Mouse (Mus musculus) left cerebral cortex, adult 8-10 months (tissue): ENCODE data around the gene Prr12. TPM values are rescaled to one million over a fixed set of nuclear protein-coding genes. Genes with fewer than 3 reads are reported as not detected.
"Not testable (repeated sequence)": the region's sequence is repeated elsewhere in the genome, so short reads cannot be mapped to it uniquely, and the experiment has no call there.

Experiments used
- DNase-seq, 2 experiments: peaks; one replicate each; pipeline ENCODE4 v3.0.0; 2022; ENCODE audit warnings: low spot score in 2 of 2
- total RNA-seq, 4 experiments: library from RNA; stranded (reverse); gene quantifications; 2 replicates each; pipeline ENCODE4 v1.2.4; 2022

The Prr12 gene
- total RNA-seq, 4 experiments from 2014 or later = 68.5 to 73.4 (median 71.5) TPM

DNA sequence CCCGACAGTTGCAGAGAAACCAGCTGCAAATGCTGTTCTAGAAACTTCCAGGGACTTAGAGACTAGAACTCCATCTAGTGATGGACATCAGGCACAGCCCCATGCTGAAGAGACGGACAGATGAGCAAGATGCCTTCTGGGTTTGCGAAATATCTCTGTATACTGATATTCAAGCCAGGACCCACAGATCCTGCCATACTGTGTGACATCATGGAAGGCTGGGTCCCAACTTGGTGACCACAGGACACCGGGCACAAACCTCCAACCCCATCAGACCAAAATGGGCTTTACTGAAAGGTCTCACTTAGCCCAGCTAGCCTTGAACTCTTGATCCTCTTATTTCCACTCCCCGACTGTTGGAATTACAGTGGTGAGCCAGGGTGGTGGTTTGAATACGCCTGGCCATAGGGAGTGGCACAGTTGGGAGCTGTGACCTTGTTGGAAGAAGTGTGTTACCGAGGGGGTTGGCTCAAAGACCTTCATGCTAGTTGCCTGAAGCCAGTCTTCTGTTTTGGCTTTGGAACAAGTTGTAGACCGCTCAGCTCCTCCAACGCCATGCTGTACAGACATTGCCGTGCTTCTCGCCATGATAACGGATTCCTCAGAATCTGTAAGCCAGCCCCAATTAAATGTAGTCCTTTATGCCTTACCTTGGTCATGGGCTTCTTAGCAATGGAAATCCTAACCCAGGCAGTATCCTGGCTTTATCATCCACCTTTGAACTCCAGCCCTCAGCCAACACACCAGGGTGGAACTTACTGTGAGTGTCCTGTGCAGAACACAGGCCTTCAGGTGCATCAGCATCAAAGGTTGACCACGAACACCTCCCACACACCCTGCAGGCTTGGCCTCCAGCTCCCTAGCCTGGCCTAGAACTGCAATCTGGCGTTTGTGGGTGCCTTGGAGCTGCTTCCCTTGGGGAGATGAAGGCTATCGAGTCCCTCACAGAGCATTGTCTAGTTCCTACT is 28.1 kb downstream of the Prr12 start:
- no peak for DNase-seq

DNA sequence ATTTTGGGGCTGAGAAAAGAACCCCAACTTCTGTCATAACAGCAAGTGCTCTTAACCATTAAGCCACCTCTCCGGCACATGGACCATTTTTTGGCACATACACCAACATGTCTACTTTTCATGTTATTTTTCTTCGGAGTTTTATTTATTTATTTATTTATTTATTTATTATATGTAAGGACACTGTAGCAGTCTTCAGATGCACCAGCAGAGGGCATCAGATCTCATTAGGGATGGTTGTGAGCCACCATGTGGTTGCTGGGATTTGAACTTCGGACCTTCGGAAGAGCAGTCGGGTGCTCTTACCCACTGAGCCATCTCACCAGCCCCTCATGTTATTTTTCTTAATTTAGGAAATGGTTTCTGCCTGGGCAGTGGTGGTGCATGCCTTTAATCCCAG is 29.0 kb downstream of the Prr12 start:
- DNase-seq = not testable (repeated sequence)

- DNase-seq = no peak
Observed at GRCm38 (mm10) chr7:45020225-45020624, 32.5 kb downstream of the Prr12 start.

DNA sequence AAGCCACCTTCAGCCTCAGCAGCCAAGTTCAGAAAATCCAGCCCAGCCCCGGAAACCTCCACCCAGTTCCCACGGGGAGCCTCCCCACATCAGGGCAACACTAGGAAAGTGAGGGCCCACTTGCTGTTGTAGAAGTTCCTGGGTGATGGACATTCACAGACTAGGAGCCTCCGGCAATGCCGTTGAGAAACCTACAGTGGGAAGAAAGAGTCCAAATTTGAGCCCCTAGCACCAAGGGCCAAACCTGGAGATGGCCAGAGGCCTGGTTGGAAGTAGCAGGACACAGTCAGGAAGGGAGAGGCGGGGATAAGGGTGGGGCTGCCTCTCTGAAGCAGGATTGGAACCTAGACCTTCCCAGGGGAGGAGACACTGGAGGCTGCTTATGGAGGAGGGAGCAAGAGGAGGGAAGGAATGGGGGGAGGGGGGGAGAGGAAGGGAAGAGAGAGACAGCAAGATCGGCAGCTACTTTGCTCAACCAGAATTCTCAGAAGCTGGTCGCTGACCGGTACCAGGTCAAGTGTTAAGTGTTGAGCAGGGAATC is 33.6 kb downstream of the Prr12 start:
- no peak for DNase-seq

- peak; percentile 49 to 93 for DNase-seq
Observed at GRCm38 (mm10) chr7:45017242-45018061, 35.2 kb downstream of the Prr12 start, which contains the start of gene Rras. Rras (plus strand) TSS chr7:45017961.

- DNase-seq = no peak
Observed at GRCm38 (mm10) chr7:45016761-45017160, 35.9 kb downstream of the Prr12 start.

- DNase-seq = peak; percentile 97 to 100
Observed at GRCm38 (mm10) chr7:45015957-45016612, 36.6 kb downstream of the Prr12 start, which contains the start of gene Scaf1. Scaf1 (minus strand) TSS chr7:45016363.

- no peak for DNase-seq
Observed at GRCm38 (mm10) chr7:45015344-45015956, 37.2 kb downstream of the Prr12 start.

GRCm38 (mm10) chr7:45014096-45014451 is 38.6 kb downstream of the Prr12 start:
- no peak for DNase-seq

DNA sequence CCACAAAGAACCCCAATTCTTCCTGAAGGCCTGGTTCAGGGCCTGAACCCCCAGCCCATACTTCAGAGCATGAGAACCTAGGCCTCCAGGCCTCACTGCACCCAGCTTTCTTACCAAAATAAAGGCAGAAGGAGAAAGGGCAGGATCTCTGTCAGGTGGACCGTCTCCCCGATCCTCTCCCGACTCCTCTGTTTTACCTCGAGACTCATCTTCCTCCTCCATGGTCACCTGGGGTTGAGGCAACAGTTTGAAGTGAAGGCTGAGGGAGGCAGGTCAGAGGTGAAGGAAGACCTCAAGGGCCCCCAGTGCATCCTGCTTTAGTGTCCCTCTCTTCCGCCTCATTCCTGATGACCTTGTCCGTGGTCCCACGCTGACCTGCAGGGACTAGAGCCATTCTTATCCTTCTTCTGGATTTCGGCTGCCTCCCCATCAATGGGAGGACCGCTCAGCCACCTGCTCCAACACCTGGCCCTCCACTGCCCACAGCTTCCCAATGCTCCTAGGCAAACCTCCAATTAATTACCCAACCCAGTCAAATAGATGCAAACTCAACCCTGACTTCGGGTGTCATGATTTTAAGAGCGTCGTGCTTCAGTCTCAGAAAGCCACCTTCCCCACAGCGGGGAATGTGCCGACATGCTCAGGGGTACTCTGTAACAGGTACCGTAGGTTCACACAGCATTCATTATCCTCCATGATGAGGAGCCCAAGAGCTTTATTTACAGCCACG is 39.1 kb downstream of the Prr12 start:
- DNase-seq = no peak

DNA sequence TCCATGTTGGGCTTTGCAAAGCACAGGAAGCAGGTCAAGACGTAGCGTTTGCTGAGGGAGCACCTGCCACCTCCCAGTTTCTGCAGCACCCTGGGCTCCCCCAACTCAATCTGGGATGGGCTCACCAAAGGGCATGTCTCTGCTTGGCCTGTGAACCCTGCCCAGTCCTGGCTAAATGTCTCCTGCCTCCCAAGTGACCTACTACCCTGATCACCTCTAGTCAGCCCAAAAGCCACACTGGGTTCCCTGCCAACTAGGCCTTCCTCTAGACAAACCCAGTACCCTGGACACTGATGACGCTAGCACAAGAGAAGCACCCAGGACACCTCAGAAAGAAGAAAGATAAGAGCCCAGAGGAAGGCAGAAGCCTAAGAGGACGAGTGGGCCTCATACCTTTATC is 39.9 kb downstream of the Prr12 start:
- DNase-seq = no peak

DNA sequence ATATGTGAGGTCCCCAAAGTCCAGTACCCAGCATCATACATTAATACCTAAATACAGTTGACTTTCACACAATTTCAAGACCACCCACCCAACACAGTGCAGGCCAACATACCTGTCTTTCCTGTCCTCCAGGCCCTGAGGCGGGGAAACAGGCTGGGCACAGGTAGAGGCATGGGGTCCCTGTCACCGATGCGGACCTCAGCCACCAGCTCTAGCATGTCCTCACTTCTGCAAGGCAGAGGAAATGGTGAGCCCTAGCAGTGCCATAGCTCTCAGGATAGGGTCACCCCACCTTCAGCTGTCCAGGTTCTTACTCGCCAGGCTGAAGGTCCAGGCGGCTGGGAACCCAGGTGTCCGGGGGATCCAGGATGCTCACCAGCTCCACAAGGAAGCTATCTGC is 40.7 kb downstream of the Prr12 start:
- DNase-seq = no peak

DNA sequence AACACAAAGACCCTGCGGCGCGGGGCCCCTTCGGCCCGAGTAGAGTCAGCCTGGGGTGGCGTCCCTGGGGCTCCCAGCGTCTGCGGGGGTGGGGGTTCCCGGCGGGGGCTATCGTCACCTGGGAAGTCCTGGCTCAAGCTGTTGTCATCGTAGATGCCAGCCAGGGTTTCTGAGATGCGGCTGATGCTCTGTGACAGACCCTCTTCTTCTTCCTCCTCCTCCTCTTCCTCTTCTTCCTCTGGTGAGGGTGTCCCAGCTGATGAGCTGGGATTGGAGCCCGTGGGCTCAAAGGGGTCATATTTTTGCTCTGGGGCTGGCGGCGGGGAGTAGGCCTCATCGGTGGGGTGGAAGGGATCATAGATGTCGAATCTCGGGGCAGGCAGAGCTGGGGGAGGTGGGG is 44.3 kb downstream of the Prr12 start:
- DNase-seq = no peak

DNA sequence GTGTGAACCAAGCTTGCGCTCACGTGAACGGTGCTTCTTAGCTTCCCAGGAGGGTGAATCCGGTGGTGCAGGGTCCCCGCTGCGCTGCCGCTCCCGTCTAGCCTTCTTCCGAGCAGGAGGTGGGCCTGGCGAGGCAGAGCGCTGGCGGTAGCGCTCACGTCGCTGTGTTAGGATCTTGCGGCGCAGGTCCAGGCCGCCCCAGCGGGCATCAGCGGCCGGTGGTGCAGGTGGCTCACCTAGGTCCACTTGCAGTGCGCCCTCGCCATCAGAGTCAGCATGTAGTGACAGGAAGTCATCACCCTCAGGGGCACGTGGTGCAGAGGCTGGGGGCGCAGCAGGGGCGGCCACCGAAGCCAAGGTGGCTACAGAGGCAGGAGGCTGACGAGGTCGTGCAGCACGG is 44.8 kb downstream of the Prr12 start:
- DNase-seq = no peak

GRCm38 (mm10) chr7:45007141-45007540 is 45.5 kb downstream of the Prr12 start:
- no peak for DNase-seq

DNA sequence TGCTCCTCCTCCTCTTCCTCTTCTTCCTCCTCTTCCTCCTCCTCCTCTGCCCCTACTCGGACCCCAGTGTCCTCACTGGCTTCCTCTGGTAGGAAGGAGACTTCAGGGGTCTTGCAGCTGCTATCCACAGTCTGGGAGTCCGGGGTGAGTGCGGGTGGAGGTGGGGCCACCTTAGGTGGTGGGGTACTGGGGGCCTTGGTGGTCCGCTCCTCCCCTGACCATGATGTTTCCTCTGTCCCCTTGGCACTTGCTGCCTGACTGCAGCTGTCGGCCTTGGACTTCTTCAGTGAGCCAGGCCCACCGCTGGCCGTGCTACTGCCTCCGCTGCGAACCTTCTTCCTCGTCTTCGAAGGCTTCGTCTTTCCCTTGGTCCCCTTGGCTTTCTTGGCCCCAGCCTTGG is 46.2 kb downstream of the Prr12 start:
- DNase-seq = no peak

- DNase-seq = no peak
Observed at GRCm38 (mm10) chr7:45005321-45005992, 47.2 kb downstream of the Prr12 start.

- no peak for DNase-seq
Observed at GRCm38 (mm10) chr7:45004546-45004945, 48.1 kb downstream of the Prr12 start.

- no peak for DNase-seq
Observed at GRCm38 (mm10) chr7:45002440-45002839, 50.2 kb downstream of the Prr12 start.
